Mouse (Mus musculus) fibroblast of lung, adult 2 months (primary cell): ENCODE data around the gene Mpst.
A peak's percentile ranks its signal among the peaks of the same experiment; 100 is the strongest.

Source experiments
- DNase-seq: peaks from one replicate; pipeline ENCODE4 v3.0.0-alpha.2; 2011; ENCODE audit warnings: low read depth

Gene Mpst

DNA sequence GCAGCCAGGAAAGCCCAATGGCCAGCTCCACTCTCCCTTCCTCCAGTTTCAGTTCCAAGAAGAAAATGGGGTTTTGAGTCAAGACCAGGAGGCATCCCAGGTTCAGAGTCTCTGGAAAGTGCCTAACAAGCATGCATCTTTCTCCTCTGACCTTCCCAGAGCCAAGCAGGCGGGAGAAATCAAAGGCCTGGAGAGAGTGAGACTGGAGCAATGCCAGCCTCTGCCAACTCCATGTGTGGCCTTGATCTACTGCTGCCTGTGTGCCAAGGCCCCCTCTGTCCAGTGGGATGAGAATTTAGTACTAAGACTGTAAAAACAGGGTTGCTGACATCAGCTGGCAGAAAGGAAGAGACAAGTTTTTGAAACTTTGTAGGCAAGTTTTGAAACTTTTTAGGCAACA lies 2.3 kb upstream of the Mpst start:
- DNase-seq: no peak

DNA sequence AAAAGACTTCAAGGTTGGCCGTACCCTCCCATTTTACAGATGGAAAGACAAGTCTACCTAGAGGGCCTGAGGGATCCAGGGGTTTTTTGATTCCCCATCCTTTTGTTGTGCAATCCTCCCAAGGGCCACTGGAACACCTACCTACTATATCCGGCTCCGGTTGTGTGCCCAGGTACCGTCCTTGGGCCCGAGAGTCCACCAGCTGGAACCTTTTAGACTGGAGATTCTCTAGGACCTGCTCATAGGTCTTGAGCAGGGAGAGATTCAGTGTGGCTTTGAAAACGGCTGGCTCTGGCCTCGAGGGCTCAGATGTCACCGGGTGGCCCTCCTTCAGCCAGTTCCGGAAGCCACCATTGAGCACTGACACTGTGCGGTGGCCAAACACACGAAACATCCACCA lies 1.1 kb upstream of the Mpst start:
- DNase-seq: no peak

DNA sequence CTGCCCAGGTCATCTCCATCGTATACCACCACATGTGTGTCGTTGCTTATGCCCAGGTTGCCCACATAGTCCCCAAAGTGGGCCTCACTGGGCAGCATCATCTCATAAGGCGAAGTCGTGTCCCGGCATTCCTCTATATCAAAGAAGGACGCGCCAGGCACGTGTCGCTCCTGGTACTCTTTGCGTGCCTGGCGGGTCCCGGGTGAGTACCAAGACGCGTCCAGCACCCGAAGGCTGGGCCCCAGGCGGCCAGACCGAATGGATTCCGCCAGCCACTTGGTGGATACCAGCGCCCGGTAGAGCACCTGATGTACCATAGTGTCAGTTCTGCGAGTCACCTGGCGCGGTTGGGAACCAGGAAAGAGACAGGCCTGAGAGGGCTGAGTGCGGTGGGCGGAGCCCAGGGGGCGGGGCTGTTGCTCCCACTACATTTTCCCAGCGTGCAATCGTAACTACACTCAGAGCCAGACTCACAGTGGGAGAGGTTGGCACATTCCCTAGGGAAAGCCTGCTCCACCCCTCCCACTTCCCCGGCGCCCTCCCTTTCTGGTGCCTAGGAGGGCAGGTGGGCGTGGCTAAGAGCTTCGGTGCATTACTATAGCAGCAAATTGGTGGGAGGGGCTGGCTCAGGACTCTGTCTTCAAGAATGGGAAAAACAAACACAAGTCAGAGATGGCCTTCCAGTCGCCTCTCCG lies 552 bp upstream of the Mpst start, which contains the start of gene Tst:
Tst (minus strand) TSS at position 391 of the 695 bp plus-strand sequence.
- peak; percentile 87 for DNase-seq

DNA sequence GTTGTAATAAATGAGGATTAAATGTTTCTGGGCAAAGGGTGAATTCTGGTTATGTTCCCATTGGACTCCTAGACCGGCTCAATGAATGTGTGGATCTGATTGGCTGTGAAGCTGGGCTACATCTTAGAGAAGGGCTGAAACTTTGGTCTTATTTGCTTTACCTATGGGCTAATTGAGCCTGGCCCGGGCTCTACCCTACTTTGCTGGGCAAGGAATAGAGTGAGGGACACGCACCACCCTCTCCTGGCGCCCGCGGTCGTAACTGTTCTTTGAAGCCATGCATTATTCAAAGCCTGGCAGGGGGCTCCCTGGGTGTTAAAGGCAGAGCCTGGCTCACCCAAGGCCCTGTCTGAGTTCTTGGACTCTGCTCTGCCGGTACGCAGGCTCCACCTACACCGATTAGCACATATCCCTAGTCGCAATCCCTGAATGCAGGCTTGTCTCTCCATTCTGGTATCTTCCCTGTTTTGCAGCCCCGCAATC lies 3.4 kb downstream of the Mpst start:
- no peak for DNase-seq

DNA sequence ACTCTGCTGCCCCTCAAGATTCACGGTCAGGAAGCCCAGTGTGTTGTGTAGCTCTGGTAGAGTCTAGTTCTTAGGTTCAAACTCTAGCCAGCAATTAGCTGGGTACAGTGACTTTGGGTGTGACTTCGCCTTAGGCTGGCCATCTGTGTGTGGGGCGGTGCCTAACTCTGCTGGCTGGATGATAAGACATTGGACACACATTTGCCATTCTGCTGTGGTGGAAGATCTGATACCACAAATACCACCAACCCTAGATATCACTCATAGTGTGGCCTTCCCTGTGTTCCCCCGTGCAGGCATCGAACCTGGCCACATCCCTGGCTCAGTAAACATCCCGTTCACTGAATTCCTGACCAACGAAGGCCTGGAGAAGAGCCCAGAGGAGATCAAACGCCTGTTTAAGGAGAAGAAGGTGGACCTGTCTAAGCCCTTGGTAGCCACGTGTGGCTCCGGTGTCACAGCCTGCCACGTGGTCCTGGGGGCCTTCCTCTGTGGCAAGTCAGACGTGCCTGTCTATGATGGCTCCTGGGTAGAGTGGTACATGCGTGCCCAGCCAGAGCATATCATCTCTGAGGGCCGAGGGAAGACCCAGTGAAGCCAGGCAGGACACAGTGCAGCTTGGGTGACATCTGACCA lies 7.0 kb downstream of the Mpst start:
- no peak for DNase-seq

DNA sequence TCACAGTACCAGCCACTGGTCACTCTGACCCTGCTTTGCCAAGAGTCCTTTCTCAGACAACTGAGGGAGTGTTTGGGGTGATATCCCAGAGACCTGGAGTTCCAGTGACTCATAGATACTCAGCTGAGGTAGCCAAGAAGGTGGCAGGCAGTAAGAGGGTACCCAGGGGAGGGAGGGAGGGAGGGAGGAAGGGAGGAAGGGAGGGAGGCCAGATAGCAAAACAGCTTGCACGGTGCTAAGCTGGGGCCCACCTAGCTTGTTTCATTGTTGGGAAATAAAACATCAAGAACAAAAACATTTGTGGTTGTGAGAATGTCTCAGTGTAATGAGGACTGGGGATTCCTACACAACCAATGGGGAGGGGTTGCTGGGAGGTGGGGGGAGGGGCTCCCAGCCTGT lies 7.5 kb downstream of the Mpst start:
- DNase-seq: no peak

DNA sequence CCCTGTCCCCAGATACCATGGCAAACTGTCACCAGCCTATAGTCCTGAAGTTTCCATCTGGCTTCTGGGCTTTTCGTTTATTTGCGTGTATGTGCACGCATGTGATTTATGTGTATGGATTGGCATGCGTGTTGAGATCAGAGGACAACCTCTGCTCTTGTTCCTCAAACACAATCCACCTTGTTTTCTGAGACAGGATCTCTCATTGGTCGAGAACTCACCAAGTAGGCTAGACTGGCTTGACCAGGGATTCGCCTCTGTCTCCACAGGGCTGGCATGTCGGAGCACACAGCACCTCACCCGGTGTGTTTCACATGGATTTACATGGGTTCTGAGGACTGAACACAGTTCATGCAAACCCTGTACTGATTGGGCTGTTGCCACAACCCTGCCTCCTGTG lies 7.9 kb downstream of the Mpst start:
- no peak for DNase-seq

DNA sequence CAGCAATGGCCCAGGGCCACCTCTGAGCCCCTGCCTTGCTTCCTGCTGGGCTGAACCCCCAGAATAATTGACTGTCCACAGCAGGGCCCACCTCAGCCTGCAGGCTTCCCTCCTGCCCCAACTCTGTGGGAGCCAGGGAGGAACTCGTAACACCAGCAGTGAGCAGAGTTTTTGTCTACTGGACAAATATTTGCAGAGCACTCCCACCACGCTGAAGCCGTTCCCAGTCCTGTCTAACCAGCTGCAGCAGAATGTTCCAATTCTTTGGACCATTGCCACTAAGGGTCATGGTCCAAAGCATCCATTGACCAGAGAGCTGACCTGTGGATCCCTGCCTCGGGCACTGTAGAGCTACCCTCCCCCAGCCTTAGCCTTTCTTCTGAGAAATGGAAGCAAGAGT lies 10.7 kb downstream of the Mpst start:
- no peak for DNase-seq

DNA sequence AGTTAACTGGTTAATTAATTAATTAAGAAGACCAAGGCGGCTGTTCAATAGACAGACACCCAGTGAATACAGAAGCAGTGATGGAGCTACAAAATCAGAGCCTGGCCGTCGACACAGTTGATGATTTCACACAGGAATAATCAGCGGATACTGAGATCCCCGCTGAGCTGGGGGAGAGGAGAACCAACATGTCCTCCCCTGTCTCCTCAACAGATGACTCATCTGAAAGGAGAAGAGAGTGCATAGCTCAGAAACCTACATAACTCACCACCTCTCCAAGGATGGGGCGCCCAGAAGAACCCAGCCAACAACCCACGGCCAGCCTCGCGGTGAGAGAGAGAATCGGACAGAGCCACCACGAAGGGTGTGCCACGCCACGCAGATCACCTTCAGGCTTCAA lies 14.2 kb downstream of the Mpst start:
- no peak for DNase-seq

DNA sequence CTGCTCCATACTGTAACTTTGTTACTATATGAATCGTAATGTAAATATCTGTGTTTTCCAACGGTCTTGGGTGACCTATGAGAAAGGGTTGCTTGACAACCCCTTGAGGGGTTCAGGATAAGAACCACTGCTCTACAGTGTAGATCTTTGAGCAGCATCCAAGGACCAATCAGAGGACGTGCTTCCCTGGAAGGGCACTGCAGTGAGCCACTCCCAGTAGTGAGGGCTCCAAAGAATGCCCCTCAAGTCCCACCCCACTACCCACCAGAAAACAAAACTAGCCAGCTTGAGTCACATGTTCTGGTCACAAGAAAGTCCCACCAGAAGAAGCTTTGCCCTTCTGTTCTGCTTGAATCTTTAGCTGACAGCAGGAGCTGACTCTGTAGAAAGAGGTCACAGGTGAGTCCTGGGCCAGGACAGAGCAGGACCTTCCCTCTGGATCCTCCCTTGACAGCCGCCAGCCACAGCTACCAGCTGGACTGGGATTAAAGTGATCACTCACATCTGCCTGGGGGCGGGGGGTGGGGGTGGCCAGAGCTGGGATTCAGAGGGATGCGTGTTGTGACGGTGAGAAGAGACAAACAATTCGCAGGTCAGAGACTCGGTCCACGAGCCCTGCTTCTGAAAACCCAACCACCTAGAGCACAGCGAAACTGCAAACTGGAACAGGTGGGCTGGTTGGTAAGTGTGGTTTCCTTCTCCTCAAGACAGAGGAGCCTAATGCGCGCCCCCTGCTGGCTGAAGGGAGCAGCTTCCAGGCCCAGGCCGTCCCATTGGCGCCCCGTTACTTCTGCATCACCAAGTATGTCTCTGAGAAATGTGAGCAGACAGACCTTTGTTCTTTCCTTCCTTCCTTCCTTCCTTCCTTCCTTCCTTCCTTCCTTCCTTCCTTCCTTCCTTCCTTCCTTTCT lies 16.1 kb downstream of the Mpst start:
- DNase-seq: no peak

DNA sequence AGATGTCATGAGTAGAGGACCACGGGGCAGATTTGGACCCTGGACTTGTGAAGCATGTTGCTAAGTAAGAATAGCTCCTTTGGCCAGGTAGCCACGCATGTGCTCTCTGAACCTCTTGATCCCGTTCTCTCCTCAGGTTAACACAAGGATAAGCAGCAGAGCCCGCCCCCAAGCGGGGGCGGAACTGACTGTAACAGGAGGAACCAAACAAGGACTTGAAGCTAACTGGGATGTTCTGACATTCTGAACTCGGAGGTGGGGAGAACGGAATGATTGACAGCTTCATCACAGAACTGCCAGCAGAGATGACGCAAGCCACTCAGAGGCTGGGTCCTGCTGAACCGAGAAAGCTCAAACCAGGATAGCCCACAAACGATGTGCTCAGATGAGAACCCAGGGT lies 18.3 kb downstream of the Mpst start:
- DNase-seq: no peak

DNA sequence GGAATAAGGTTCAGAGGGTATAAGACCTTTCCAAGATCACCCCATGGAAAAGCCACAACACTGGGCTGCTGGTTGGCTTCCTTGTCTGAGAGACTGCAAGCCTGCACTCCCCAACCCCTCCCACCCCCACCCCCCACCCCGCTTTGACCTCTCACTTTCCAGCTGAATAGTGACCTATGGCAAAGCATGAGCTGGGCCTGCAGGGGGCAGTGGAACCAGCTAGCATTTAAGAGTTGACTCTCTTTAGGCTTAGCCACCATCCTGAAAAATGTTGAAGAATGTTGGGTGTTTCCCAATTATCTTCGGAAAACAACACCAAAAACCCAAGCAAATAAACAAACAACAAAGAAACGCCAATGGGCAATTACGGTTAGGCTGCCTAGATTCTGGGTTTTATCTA lies 19.0 kb downstream of the Mpst start:
- no peak for DNase-seq

DNA sequence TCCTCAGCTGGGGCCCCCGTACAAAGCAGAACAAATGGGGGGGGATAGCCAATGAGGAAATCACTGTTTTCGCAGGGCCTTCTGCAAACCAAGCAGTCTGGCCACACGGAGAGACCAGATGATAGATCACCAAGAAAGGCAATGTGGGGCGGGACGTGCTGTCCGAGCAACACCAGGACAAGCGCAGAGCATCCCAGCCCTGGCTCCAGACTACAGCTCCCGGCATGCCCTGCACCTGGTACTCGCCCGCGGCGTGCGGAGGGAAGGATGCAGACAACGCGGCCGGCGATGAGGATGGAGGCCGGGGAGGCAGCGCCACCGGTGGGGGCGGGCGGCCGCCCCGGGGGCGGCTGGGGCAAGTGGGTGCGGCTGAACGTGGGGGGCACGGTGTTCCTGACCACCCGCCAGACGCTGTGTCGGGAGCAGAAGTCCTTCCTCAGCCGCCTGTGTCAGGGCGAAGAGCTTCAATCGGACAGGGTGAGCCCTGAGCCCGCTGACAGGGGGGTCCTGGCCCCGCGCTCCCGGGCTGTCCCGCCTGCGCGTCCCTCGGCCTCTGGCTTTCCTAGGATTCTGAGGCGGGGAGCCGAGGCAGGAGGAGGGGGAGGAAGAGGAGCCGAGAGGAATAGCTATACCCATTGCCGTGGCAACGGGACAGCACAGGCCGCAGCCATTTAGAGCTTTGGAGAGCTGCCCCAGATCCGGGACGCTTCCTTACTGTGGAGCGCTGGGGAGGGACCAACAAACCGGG lies 22.3 kb downstream of the Mpst start, which contains the start of gene Kctd17:
Kctd17 (plus strand) TSS at position 174 of the 748 bp plus-strand sequence.
- no peak for DNase-seq

DNA sequence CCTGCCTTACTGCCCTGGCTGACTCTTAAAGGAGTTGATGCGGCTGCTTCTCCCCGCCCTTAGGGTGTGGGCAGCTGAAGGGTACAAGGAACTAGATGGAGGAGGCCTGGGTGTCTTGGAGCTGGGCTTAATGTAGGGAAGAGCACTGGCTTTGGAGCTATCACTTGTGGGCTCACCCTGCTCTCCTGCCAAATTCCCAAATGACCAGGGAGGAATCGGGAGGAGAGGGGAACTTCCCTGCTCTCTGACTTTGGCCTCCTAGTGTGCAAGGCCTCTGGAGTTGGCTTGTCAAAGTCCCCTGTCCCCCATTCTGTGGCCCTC lies 22.9 kb downstream of the Mpst start:
- DNase-seq: no peak

DNA sequence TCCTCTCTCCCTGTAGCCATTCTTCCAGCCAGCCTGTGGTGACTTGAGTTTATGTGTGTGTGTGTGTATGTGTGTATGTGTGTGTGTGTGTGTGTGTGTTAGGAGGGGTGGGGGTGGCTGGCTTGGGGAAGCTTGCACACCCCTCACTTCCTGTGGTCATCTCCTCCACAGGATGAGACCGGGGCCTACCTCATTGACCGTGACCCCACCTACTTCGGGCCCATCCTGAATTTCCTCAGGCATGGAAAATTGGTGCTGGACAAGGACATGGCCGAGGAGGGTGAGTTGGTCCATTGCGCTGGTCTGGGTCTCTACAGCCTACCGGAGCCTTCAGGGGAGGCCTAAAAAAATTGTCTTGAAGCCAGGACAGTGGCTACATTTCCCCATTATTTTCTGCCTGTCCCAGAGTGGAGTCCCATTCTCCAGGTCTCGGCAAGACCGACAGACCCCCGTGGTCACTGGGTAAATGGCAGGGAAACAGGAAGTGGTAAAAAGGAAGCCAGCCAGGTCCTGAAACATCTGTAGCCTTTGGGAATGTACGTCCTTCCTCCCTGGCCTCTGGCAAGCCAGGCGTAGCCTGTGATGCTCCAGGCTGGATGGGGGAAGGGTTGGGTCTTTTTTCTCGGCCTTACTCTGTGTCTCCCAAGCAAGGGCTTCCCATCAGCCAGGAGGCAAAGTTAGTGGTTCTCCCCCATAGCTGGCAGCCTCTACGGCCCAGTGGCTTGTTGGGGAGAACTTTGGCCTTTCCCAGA lies 23.8 kb downstream of the Mpst start:
- no peak for DNase-seq

DNA sequence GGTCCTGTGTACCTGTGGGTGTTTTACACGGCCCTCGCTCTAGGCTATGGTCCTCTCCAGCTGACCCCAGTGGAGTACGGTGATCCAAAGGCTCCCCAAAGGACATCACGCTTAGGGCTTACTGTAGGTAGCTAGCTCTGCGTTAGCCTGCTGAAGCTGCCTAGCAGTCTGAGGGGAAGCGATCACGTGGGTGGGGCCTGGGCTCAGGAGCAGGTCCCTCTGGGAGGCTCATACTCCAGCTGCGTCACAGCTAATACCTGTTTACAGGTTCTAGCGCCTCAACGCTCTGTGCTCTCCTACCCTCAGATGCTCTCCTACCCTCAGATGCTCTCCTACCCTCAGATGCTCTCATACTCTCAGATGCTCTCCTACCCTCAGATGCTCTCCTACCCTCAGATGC lies 24.7 kb downstream of the Mpst start:
- no peak for DNase-seq

DNA sequence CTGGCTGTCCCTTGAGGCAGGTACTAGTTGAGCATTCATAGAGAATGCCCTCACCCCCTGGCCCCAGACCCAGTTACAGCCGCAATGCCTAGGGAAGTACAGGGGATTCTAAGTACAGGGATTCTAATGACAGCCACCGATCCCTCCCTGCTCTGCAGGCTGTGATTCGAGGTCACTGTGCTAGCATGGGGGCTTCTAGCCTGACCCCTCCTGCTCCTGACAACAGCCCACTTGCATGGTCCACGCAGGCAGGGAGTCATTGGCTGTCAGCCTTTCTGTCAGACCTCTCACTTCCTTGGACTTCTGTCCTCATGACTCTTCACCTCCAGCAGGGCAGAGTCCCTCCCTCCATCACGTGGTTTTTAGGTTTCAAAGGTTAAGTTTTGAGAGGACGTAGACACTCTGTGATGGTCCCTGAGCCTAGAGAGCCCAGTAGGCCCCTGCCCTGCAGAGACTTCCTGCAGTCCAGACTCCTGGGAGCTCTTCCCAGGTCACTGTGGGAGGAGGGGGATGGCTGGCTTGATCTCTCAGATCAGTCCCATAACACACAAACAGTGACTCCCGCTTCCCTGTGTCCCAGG lies 25.4 kb downstream of the Mpst start:
- no peak for DNase-seq

DNA sequence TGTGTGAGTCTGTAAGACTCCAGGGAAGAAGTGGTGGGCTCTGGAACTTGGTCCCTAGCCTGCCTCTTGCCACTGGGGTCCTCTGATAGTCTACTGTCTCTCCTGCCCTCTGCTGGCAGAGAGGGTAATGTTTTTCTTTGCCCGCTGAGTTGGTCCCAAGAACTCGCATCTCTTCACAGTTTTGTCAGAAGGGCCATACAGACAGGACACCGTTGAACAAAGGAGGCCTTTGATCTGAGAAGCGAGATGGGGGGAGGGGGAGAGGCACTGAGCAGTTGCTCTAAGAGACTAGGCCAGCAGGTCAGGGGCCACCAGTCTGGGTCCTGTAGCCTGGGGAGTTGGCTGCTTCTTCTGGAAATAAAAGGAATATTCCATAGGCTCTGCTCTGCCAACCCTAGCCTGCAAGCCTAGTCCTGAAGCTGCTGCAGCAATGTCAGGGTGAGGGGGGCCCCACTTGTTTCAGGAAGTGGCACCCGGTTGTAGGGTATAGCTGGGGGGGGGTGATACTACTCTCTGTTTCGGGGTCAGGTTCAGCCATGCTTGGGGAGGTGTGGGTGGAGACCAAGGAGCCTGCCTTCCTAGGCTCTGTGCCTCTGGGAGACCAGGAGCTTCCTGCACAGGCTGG lies 28.8 kb downstream of the Mpst start:
- no peak for DNase-seq

DNA sequence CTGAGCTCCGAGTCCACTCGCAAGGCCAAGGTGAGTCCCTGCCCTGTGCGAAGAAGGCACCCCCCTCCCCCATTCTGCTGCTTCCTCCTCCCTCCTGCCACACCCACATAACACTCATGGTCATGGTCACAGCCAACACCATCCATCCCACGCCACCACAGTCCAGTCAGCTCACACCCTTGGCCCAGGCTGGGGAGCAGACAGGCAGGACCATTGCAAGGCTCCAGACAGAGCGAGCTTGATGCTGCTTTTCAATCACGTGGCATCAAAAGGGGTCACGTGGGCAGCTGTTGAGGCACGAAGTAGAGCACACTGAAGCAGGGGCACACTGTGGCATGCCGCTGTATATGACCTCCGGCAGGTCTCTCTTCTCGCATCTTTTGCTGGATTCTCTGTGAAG lies 29.5 kb downstream of the Mpst start:
- DNase-seq: no peak

DNA sequence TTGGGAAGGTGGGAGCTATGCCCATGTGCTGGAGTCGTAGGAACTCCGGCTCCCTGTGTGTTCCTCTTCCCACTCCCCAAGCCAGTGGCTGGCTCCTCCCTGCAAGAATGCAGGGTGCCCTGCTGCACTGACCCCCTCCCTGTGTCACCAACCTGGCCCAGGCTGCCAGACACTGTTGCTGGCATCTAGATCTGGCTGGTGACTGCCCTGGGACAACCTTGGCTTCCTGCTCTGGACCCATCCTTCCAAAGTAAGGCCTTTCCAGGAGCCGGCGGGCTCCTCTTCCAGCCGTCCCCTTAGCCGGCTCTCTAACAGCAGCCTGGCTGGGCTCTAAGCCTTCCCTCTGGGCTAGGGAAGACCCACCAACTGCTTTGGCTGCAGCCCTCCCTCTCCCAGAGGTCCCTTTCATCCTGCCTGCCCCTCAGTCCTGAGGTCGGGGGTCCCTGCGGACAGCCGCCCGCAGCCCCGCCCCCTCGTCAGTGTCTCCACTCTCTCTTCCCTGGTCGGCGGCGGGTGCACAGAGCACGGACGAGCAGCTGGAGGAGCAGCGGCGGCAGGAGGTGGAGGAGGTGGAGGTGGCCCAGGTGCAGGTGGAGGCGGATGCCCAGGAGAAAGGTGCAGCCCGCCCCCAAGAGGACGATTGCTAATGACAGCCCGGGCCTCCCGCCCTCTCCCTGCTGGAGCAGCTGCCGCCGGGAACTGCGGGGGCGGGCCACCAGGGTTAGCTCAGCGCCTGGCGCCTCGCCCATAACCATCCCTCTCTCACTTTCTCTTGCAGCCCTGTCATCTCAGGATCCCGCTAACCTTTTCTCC lies 30.4 kb downstream of the Mpst start:
- no peak for DNase-seq
